Mouse (Mus musculus) neutrophil, adult 83 days (primary cell): ENCODE measurements around the gene Olfr1156. TPM values are rescaled to one million over a fixed set of nuclear protein-coding genes. Genes with fewer than 3 reads are reported as not detected.

Experiments
- total RNA-seq, 2 experiments: library from RNA; stranded (reverse); gene quantifications; one replicate each; pipeline ENCODE4 v1.2.4; 2023

The Olfr1156 gene
- total RNA-seq = not detected

GRCm38 (mm10) chr2:87953000-87953399 lies at the start of gene Olfr1156:
Gene Olfr1156 (minus strand): TSS chr2:87953100.

GRCm38 (mm10) chr2:87989813-87990212 lies 36.9 kb upstream of the Olfr1156 start, which contains the start of gene Olfr1158:
Gene Olfr1158 (plus strand): TSS chr2:87990113.

GRCm38 (mm10) chr2:87974563-87974962 lies 21.7 kb upstream of the Olfr1156 start, which contains the start of gene Olfr74:
Gene Olfr74 (minus strand): TSS chr2:87974663.

GRCm38 (mm10) chr2:87968199-87968598 lies 15.3 kb upstream of the Olfr1156 start, which contains the start of gene Olfr1157:
Gene Olfr1157 (minus strand): TSS chr2:87968299.

GRCm38 (mm10) chr2:87945037-87945436 lies 7.9 kb downstream of the Olfr1156 start, which contains the start of gene Olfr1155:
Gene Olfr1155 (minus strand): TSS chr2:87945137.

GRCm38 (mm10) chr2:87905066-87905465 lies 47.8 kb downstream of the Olfr1156 start, which contains the start of gene Olfr1154:
Gene Olfr1154 (minus strand): TSS chr2:87905166.

Other genes starting within 250 kb of the Olfr1156 start
- not detected for gene Olfr1137, start 239.9 kb downstream of the Olfr1156 start, total RNA-seq
- gene Olfr1138, start 213.1 kb downstream of the Olfr1156 start, total RNA-seq = not detected
- not detected for gene Olfr1140, start 209.3 kb downstream of the Olfr1156 start, total RNA-seq
- gene Olfr1141, start 199.1 kb downstream of the Olfr1156 start, total RNA-seq = not detected
- not detected for gene Olfr152, start 173.6 kb downstream of the Olfr1156 start, total RNA-seq
- not detected for gene Olfr1143, start 152.5 kb downstream of the Olfr1156 start, total RNA-seq
- gene Olfr1145, start 143.3 kb downstream of the Olfr1156 start, total RNA-seq = not detected
- not detected for gene Olfr1148, start 122.6 kb downstream of the Olfr1156 start, total RNA-seq
- not detected for gene Olfr1150-ps1, start 109.1 kb downstream of the Olfr1156 start, total RNA-seq
- not detected for gene Olfr1151, start 97.2 kb downstream of the Olfr1156 start, total RNA-seq
- gene Olfr1152, start 86.6 kb downstream of the Olfr1156 start, total RNA-seq = not detected
- gene Olfr1153, start 58.1 kb downstream of the Olfr1156 start, total RNA-seq = not detected
- gene Olfr1154, start 47.9 kb downstream of the Olfr1156 start, total RNA-seq = not detected
- gene Olfr1155, start 8.0 kb downstream of the Olfr1156 start, total RNA-seq = not detected
- not detected for gene Olfr1157, start 15.2 kb upstream of the Olfr1156 start, total RNA-seq
- gene Olfr74, start 21.6 kb upstream of the Olfr1156 start, total RNA-seq = not detected
- gene Olfr1158, start 37.0 kb upstream of the Olfr1156 start, total RNA-seq = not detected
- not detected for gene Olfr1160, start 55.2 kb upstream of the Olfr1156 start, total RNA-seq
- gene Olfr1161, start 69.7 kb upstream of the Olfr1156 start, total RNA-seq = not detected
- gene Olfr73, start 84.6 kb upstream of the Olfr1156 start, total RNA-seq = not detected
- gene Olfr1162, start 98.0 kb upstream of the Olfr1156 start, total RNA-seq = not detected
- gene Olfr1163, start 118.7 kb upstream of the Olfr1156 start, total RNA-seq = not detected
- gene Olfr1164, start 140.9 kb upstream of the Olfr1156 start, total RNA-seq = not detected
- not detected for gene Olfr1166, start 175.2 kb upstream of the Olfr1156 start, total RNA-seq
- gene Olfr1167, start 202.1 kb upstream of the Olfr1156 start, total RNA-seq = not detected
- not detected for gene Olfr1168, start 228.8 kb upstream of the Olfr1156 start, total RNA-seq